Mouse (Mus musculus) neural tube, embryonic 15.5 days (tissue): ENCODE measurements around the gene Clpb. TPM values are rescaled to one million over a fixed set of nuclear protein-coding genes. Genes with fewer than 3 reads are reported as not detected.

Source experiments
- ATAC-seq: fragments of 200-750 bp; cut with Nextera tagmentation; 2 replicates; pipeline ENCODE4 v1.8.0; 2017; ENCODE audit warnings: mild to moderate bottlenecking, moderate TSS enrichment, moderate library complexity; ENCODE audit not compliant: low FRiP score
- H3K27ac ChIP-seq: fragments of 300-500 bp; sonication (generic); replicated peaks from 2 replicates; pipeline ENCODE4 v1.5.1; 2015; ENCODE audit warnings: mild to moderate bottlenecking, inconsistent platforms
- H3K27me3 ChIP-seq: fragments of 300-500 bp; sonication (generic); replicated peaks from 2 replicates; pipeline ENCODE4 v1.6.1; 2015; ENCODE audit warnings: inconsistent platforms
- H3K36me3 ChIP-seq: fragments of 300-500 bp; sonication (generic); 2 replicates; pipeline ENCODE4 v1.6.1; 2015; ENCODE audit warnings: inconsistent platforms
- H3K4me1 ChIP-seq: fragments of 300-500 bp; sonication (generic); 2 replicates; pipeline ENCODE4 v1.6.1; 2015; ENCODE audit warnings: inconsistent platforms
- H3K4me2 ChIP-seq: fragments of 300-500 bp; sonication (generic); 2 replicates; pipeline ENCODE4 v1.6.1; 2015; ENCODE audit warnings: inconsistent platforms, mild to moderate bottlenecking, moderate library complexity
- H3K4me3 ChIP-seq: fragments of 300-500 bp; sonication (generic); replicated peaks from 2 replicates; pipeline ENCODE4 v1.5.1; 2015; ENCODE audit warnings: mild to moderate bottlenecking, inconsistent platforms
- H3K9ac ChIP-seq: fragments of 300-500 bp; sonication (generic); replicated peaks from 2 replicates; pipeline ENCODE4 v1.6.1; 2015; ENCODE audit warnings: mild to moderate bottlenecking, inconsistent platforms
- H3K9me3 ChIP-seq: fragments of 300-500 bp; sonication (generic); replicated peaks from 2 replicates; pipeline ENCODE4 v1.6.1; 2016; ENCODE audit warnings: inconsistent platforms
- WGBS: fragments of 180-500 bp; shearing (Covaris S2); methylation state at CpG from one replicate; pipeline ENCODE4 v1.1.7; 2015; ENCODE audit warnings: mixed read lengths; 5-methylcytosine and 5-hydroxymethylcytosine counted together
- polyA plus RNA-seq: library from polyadenylated mRNA; unstranded; fragments of >200 nt; fragmentation: Nextera tagmentation; extraction: Ambion mirVana; gene quantifications from 2 replicates; pipeline ENCODE4 v1.2.1, GENCODE M21; 2015

The Clpb gene
- polyA plus RNA-seq, 1 experiment from 2014 or later: 42.8 TPM

DNA sequence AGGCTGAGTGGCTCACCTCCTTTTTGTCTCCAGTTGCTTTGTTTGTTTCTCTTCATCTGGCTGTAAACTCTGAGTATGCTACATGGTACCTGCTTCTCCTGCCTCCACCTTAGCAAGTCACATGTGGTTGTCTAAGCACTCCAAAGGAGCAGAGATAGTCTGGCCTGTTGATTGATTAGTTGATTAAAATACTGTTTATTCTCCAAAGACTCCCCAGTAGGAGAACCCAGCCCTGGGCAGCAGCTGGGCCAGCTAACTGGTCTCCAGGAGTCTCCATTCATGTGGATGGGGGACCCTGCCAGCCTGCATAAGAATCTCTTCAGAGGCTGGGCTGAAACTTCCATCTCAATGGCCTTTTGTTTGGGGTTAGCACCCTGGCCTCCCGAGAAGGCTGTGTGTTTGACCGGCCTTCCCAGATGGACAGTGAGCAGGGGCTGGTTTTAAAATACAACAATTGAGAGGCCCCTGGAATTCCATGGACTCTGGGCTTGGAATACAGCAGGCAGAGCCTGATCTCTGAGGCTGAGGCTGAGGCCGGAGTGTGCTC lies 13.4 kb downstream of the Clpb start:
- Histone ChIP-seq H3K9ac (no peak overlapping the region), H3K36me3 (no peaks in the 10 kb centered on the region), H3K4me3 (no peak overlapping the region), H3K4me1 (peaks cover 29% of the 10 kb centered on the region), H3K27me3 (no peaks in the 10 kb centered on the region), H3K27ac (peak overlapping the region; percentile 14), H3K9me3 (no peaks in the 10 kb centered on the region), H3K4me2 (no peak overlapping the region)
- no peak for ATAC-seq
- 20% methylated on average over 3 of the region's 3 CpGs for WGBS

DNA sequence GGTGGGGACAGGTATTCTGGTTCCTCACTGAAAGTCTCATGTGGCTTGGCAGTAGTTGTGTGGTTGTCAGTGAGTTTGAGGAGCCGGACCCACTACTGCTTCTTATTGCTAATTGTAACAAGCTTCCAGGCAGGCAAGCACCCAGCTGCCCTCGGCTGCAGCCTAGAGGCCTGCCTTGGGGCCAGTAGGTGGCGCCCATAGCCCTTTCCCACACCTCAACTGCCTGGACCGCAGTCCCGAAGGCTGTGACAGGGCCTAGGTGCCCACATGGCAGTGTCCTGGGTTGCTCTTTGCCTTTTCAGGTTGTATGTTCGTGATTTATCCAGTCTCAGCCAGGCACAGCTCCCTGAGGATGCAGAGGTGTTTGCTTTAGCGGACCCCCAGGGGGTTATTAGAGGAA lies 16.2 kb downstream of the Clpb start:
- Histone ChIP-seq H3K4me1 (peaks cover 37% of the 10 kb centered on the region), H3K9ac (no peak overlapping the region), H3K4me3 (no peak overlapping the region), H3K9me3 (no peaks in the 10 kb centered on the region), H3K27me3 (no peaks in the 10 kb centered on the region), H3K4me2 (no peak overlapping the region), H3K36me3 (no peaks in the 10 kb centered on the region), H3K27ac (no peak overlapping the region)
- 9% methylated on average over 7 of the region's 7 CpGs for WGBS
- ATAC-seq: peak; percentile 86; the same call in 1 of the 2 replicates

GRCm38 (mm10) chr7:101680961-101681360 lies 17.5 kb downstream of the Clpb start:
- no peaks in the 10 kb centered on the region for H3K27me3 ChIP-seq
- H3K27ac ChIP-seq: no peak overlapping the region
- 81% methylated on average over 3 of the region's 3 CpGs for WGBS
- H3K4me3 ChIP-seq: no peak overlapping the region
- no peaks in the 10 kb centered on the region for H3K9me3 ChIP-seq
- H3K9ac ChIP-seq: no peak overlapping the region
- H3K36me3 ChIP-seq: no peaks in the 10 kb centered on the region
- H3K4me1 ChIP-seq: peaks cover 33% of the 10 kb centered on the region
- ATAC-seq: no peak
- no peak overlapping the region for H3K4me2 ChIP-seq

DNA sequence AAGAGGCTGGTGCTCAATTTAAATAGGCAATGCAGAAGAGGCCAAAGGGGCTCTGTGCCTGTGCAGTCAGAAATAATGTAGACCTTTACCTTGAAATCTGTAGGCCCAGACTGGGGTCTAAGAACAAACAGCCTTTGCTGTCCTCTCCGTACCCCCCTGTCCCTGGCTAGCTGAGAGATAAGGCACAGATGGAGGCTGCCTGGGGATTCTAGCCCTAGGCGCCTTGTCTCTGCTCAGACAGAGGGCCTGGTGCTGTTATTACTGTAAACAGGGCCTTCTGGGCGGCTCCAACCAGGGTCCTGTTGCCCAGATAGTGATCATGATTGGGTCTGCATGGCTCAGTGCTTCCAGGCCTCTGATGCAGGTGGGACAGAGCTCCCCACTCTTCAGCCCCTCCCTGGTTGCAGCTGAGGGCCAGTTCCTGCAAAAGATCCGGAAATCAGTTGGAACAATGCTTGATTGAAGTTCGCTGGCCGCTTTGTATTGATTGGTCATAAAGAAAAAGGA lies 18.2 kb downstream of the Clpb start:
- Histone ChIP-seq H3K9me3 (no peaks in the 10 kb centered on the region), H3K27me3 (no peaks in the 10 kb centered on the region), H3K4me3 (no peak overlapping the region), H3K4me1 (peaks cover 26% of the 10 kb centered on the region), H3K27ac (no peak overlapping the region), H3K9ac (no peak overlapping the region), H3K36me3 (no peaks in the 10 kb centered on the region), H3K4me2 (no peak overlapping the region)
- 36% methylated on average over 6 of the region's 6 CpGs for WGBS
- no peak for ATAC-seq

DNA sequence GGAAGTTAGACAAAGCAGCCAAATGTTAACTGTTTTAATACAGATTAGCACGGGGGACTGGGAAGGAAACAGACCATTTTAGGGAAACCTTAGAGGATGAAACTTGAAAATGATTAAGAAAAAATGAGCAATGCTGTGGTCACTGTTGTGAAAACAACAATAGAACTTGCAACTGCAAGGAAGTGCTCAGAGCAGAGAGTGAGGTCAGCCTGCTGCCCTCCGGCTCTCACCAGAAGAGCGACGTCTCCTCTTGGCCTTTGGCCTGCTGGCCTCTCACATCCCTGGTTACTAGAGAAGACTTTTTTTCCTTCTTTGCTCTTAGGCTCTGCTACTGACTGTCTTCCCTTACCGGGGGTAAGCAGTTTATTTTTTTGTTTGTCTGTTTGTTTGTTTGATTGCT lies 19.5 kb downstream of the Clpb start:
- no peak overlapping the region for H3K4me2 ChIP-seq
- no peaks in the 10 kb centered on the region for H3K9me3 ChIP-seq
- WGBS: 70% methylated on average over 5 of the region's 5 CpGs
- no peak overlapping the region for H3K27ac ChIP-seq
- H3K9ac ChIP-seq: no peak overlapping the region
- no peak for ATAC-seq
- peaks cover 7% of the 10 kb centered on the region; the same call in 1 of the 2 replicates for H3K36me3 ChIP-seq
- H3K4me1 ChIP-seq: peaks cover 20% of the 10 kb centered on the region; the same call in 1 of the 2 replicates
- H3K27me3 ChIP-seq: no peaks in the 10 kb centered on the region
- H3K4me3 ChIP-seq: no peak overlapping the region

DNA sequence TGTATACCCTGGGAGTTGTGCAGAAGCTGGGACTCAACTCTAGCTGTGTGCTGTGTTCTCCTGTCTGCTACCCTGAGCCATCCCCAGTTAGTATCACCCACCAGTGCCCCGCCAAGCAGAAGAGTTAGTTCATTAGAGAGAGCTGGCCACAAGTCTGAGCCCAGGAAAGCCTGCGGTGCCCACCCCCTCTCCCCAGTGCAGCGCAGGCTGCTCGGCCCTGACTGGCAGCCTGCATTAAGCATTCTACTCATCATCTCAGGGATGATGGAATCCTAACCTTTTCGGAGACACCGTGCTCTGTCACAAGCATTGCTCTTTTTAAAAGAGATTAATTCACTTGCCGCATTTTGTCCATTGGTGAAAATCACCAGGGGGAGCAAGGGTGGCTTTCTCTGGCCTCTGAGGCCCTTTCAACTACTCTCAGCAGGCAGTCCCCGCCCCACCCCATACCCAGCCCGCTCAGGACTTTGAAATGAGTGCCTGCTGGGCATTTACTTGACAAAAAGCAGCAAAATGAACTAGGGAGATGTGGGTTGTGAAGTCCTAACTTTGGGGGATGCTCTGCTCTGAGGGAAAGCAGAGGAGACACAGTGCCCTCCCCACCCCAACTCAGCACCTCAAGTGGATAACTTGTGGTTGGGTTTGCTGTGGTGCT lies 20.7 kb downstream of the Clpb start:
- no peak overlapping the region for H3K9ac ChIP-seq

GRCm38 (mm10) chr7:101684671-101685070 lies 21.2 kb downstream of the Clpb start:
- H3K27me3 ChIP-seq: no peaks in the 10 kb centered on the region
- WGBS: 46% methylated on average over 3 of the region's 3 CpGs
- peaks cover 19% of the 10 kb centered on the region; the same call in 1 of the 2 replicates for H3K4me1 ChIP-seq
- H3K9ac ChIP-seq: no peak overlapping the region
- H3K27ac ChIP-seq: no peak overlapping the region
- peaks cover 13% of the 10 kb centered on the region; the same call in 1 of the 2 replicates for H3K36me3 ChIP-seq
- no peak overlapping the region for H3K4me3 ChIP-seq
- H3K4me2 ChIP-seq: no peak overlapping the region
- H3K9me3 ChIP-seq: no peaks in the 10 kb centered on the region
- no peak for ATAC-seq

More for the DNA sequence above, 20.7 kb downstream of the Clpb start:
- Histone ChIP-seq H3K4me1 (peaks cover 20% of the 10 kb centered on the region; the same call in 1 of the 2 replicates), H3K4me2 (no peak overlapping the region), H3K27me3 (no peaks in the 10 kb centered on the region), H3K27ac (no peak overlapping the region), H3K36me3 (peaks cover 13% of the 10 kb centered on the region; the same call in 1 of the 2 replicates), H3K4me3 (no peak overlapping the region), H3K9me3 (no peaks in the 10 kb centered on the region)
- ATAC-seq: peak; percentile 30; the same call in 1 of the 2 replicates
- 10% methylated on average over 9 of the region's 9 CpGs for WGBS

GRCm38 (mm10) chr7:101687144-101687543 lies 23.7 kb downstream of the Clpb start:
- H3K27ac ChIP-seq: no peak overlapping the region
- WGBS: 90% methylated on average over 2 of the region's 2 CpGs
- no peak for ATAC-seq
- H3K4me2 ChIP-seq: no peak overlapping the region
- H3K4me1 ChIP-seq: peaks cover 13% of the 10 kb centered on the region; the same call in 1 of the 2 replicates
- no peak overlapping the region for H3K4me3 ChIP-seq
- no peak overlapping the region for H3K9ac ChIP-seq
- peaks cover 13% of the 10 kb centered on the region; the same call in 1 of the 2 replicates for H3K36me3 ChIP-seq
- H3K27me3 ChIP-seq: no peaks in the 10 kb centered on the region
- no peaks in the 10 kb centered on the region for H3K9me3 ChIP-seq

- no peak overlapping the region for H3K4me2 ChIP-seq
- peaks cover 13% of the 10 kb centered on the region; the same call in 1 of the 2 replicates for H3K36me3 ChIP-seq
- no peak overlapping the region for H3K27ac ChIP-seq
- 0 out of 2 replicates have a peak, but pooled peaks cover under 1% of the 10 kb centered on the region for H3K4me1 ChIP-seq
- no peaks in the 10 kb centered on the region for H3K27me3 ChIP-seq
- H3K4me3 ChIP-seq: no peak overlapping the region
- 58% methylated on average over 2 of the region's 2 CpGs for WGBS
- no peak overlapping the region for H3K9ac ChIP-seq
- no peak for ATAC-seq
- H3K9me3 ChIP-seq: no peaks in the 10 kb centered on the region
Measured at GRCm38 (mm10) chr7:101690471-101690870, 27.0 kb downstream of the Clpb start.

- no peak overlapping the region for H3K4me2 ChIP-seq
- no peak for ATAC-seq
- no peak overlapping the region for H3K4me3 ChIP-seq
- no peaks in the 10 kb centered on the region for H3K9me3 ChIP-seq
- H3K27ac ChIP-seq: no peak overlapping the region
- no peak overlapping the region for H3K9ac ChIP-seq
- 94% methylated on average over 8 of the region's 8 CpGs for WGBS
- peaks cover 13% of the 10 kb centered on the region; the same call in 1 of the 2 replicates for H3K36me3 ChIP-seq
- no peaks in the 10 kb centered on the region for H3K27me3 ChIP-seq
- H3K4me1 ChIP-seq: 0 out of 2 replicates have a peak, but pooled peaks cover 8% of the 10 kb centered on the region
Measured at GRCm38 (mm10) chr7:101691863-101692262, 28.4 kb downstream of the Clpb start.

DNA sequence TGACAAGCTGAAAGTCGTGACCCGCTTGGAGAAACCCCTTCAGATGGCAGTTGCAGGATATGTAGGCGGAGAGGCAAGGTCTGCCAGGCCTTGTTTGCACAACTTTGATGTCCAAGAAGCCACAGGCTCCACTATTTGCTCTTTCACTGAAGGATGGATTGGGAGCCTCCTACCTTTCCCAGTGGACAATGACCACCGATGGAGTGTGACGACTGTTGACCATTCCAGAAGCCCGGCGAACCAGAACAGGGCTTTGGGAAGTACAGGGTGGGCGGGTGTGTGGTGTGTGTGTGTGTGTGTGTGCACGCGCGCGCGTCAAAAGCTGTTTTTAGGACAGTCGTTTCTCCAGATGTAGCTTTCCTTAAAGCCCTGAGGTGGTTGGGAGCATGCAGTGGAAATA lies 29.0 kb downstream of the Clpb start:
- H3K9me3 ChIP-seq: no peaks in the 10 kb centered on the region
- peaks cover 10% of the 10 kb centered on the region; the same call in 1 of the 2 replicates for H3K36me3 ChIP-seq
- 80% methylated on average over 14 of the region's 14 CpGs for WGBS
- H3K9ac ChIP-seq: no peak overlapping the region
- H3K4me3 ChIP-seq: no peak overlapping the region
- H3K27ac ChIP-seq: no peak overlapping the region
- no peaks in the 10 kb centered on the region for H3K27me3 ChIP-seq
- H3K4me1 ChIP-seq: peaks cover 13% of the 10 kb centered on the region; the same call in 1 of the 2 replicates
- ATAC-seq: no peak
- H3K4me2 ChIP-seq: no peak overlapping the region

- 59% methylated on average over 5 of the region's 5 CpGs for WGBS
- no peak for ATAC-seq
- H3K4me2 ChIP-seq: no peak overlapping the region
Measured at GRCm38 (mm10) chr7:101695483-101695882, 32.0 kb downstream of the Clpb start.

More at GRCm38 (mm10) chr7:101695483-101695882, 32.0 kb downstream of the Clpb start:
- H3K27me3 ChIP-seq: no peaks in the 10 kb centered on the region
- H3K27ac ChIP-seq: no peak overlapping the region
- no peak overlapping the region for H3K9ac ChIP-seq
- H3K4me3 ChIP-seq: no peak overlapping the region
- H3K36me3 ChIP-seq: no peaks in the 10 kb centered on the region
- H3K9me3 ChIP-seq: no peaks in the 10 kb centered on the region
- peaks cover 13% of the 10 kb centered on the region; the same call in 1 of the 2 replicates for H3K4me1 ChIP-seq
